Mouse (Mus musculus): ENCODE measurements around the gene Wdr24. TPM values are rescaled to one million over a fixed set of nuclear protein-coding genes. Genes with fewer than 3 reads are reported as not detected.

The Wdr24 gene
- 5.2 TPM for polyA plus RNA-seq (2015; fragmentation: Illumina TruSeq; extraction: RNeasy Lipid Tissue Mini Kit (QIAGEN cat#74804); ENCODE audit: insufficient read depth, low read depth, low replicate concordance)

GRCm38 (mm10) chr17:25823452-25823851, at the start of gene Wdr24:
Gene Wdr24 (plus strand): TSS chr17:25823627.

GRCm38 (mm10) chr17:25785281-25785745, 38.1 kb upstream of the Wdr24 start, which contains the start of gene Haghl:
Gene Haghl (minus strand): TSS chr17:25785673.

DNA sequence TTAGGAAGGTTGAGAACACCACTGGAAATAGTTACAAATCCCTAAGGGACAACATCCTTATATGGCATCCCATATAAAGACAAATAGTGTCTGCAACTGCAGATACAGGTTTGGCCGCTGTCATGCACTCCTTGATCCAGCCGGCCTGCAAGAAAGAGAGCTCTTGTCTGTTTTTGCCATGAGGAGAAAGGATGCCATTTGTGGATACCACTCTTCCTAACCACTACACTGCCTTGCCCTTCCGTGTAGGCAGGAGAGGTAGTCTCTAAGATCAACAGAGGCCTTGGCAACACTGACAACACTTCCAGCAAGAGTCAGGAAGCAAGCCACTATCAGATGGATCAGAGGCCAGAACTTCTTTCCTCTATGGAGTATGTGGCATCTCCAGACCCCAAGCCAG, 37.1 kb upstream of the Wdr24 start, which contains the start of gene Ccdc78:
Gene Ccdc78, plus strand, starts transcription at position 301 of the 400 bp plus-strand sequence.

GRCm38 (mm10) chr17:25792615-25793014, 30.8 kb upstream of the Wdr24 start, which contains the start of gene Fam173a:
Gene Fam173a (minus strand): TSS chr17:25792901.

GRCm38 (mm10) chr17:25795609-25796092, 27.8 kb upstream of the Wdr24 start, which contains the start of gene AC134908.4:
Gene AC134908.4 (minus strand): TSS chr17:25795659.

DNA sequence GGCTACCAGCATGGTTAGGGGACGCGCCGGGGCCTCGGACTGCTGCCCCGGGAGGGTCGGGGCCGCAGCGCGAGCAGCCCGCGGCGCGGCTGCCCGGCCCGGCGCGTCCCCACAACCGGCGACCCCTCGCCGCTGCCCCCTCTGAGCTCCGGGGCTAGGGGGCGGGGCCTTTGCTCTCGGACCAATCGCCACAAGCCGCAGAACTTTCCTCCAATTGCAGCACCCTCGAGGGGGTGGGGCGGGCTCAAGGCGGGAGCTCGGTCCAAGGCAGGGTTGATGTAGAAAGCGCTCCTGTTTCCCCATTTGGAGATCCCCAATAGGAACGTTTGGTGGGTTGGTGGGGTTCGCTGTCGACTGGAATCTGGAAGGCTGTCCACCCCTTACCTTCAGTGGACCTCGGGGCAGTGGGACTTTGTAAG, 26.5 kb upstream of the Wdr24 start, which contains the start of gene Metrn:
Gene Metrn, minus strand, starts transcription at position 186 of the 419 bp plus-strand sequence.

GRCm38 (mm10) chr17:25808789-25809605, 14.4 kb upstream of the Wdr24 start, which contains the start of gene Fbxl16:
Gene Fbxl16 (plus strand): TSS chr17:25809085.

GRCm38 (mm10) chr17:25828712-25829557, 5.5 kb downstream of the Wdr24 start, which contains the start of gene Jmjd8:
Gene Jmjd8 (plus strand): TSS chr17:25828867.

GRCm38 (mm10) chr17:25833291-25833663, 9.8 kb downstream of the Wdr24 start, which contains the start of gene Stub1:
Gene Stub1 (minus strand): TSS chr17:25833404.

DNA sequence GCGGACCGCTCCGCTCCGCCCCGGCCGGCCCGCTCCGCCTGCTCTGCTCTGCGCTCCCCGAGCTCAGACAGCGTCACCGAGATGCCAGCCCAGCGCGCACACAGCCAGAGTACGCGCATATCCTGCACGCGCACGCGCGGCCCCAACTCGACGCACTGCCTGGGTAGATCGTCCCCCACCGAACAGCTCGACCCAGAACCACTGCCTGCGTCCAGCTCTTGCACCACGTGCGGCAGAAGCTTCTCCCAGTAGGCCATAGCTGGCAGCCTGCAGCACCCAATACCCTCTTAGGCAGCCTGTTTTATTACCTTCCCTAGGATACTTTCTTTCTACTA, 13.6 kb downstream of the Wdr24 start, which contains the start of gene Rhbdl1:
Gene Rhbdl1, minus strand, starts transcription at position 220 of the 335 bp plus-strand sequence.

GRCm38 (mm10) chr17:25841117-25841880, 17.9 kb downstream of the Wdr24 start, which contains the start of gene Gm20683:
Gene Gm20683 (minus strand): TSS chr17:25841763.

DNA sequence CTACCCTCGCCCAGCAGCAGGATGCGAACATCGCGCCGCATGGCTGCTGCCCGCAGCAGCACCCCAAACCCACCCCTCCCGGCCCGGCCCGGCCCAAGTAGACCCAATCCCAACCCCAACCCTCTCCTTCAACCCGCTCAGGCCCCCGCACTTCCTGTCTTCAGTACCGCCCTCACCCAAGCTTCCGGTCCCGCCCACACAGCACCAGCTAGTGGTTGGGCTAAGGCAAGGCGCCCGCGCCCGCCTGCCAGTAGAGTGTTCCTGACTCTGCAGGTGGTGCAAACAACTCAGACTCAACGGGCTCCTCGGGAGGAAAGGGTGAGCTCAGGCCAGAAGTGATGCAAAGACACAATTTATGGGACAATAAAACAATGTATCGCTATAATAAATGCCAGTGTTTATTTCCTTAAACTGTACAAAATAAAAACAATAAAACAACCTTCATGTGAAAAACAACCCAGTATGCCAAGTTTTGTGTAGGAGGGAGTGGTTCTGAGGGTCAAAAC, 21.0 kb downstream of the Wdr24 start, which contains the start of gene Rhot2:
Gene Rhot2, minus strand, starts transcription at position 456 of the 506 bp plus-strand sequence.

DNA sequence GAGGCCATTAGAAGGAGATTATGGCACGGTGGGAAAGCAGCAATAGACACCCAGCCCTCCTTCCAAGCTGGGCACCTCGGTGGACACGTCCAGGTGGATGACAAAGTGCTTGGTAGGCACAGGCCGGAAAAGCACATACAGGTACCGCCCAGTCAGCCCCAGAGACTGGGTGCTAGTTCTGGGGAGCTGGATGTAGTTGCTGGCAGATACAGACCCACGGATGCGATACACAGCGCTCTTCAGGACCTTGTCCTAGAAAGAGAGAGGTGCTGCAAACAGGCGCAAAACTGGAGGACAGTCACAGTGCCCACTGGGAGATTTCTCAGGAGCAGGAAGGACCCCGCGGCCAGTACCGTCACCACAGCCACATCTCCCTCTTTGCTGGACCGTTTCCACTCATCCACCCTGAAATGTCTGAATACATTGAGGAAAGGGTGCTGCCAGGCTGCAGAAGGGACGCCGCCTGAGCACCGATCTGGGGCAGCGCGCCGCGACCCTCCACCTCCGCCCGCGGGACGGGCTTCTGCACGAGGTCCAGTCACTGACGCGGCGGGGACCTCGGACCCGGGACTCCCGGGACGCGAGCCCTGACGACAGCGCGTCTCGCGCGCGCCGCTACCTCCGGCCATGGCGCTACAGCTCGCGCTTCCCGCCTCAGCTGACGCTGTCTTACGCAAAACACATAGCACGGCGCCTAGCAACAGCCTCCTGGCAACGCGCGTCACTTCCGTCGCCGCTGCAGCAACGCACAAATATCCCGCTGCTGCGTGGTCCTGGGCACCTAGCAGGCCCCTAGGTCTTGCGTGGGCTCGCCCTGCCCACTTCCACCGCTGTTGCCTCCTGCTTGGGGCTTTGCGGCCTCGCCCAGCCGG, 37.6 kb downstream of the Wdr24 start, which contains the start of gene Wdr90:
Gene Wdr90, minus strand, starts transcription at position 670 of the 872 bp plus-strand sequence.

GRCm38 (mm10) chr17:25868601-25869191, 45.3 kb downstream of the Wdr24 start, which contains the start of gene Mcrip2:
Gene Mcrip2 (minus strand): TSS chr17:25868764.

GRCm38 (mm10) chr17:25874721-25875170, 51.3 kb downstream of the Wdr24 start, which contains the start of gene Mettl26:
Gene Mettl26 (plus strand): TSS chr17:25875074.

Data from pancreas, adult 10 weeks (tissue).